Mouse (Mus musculus) intestine, embryonic 16.5 days (tissue): ENCODE data around the gene Cx3cl1. TPM values are rescaled to one million over a fixed set of nuclear protein-coding genes. Genes with fewer than 3 reads are reported as not detected.

Experiments used
- ATAC-seq: fragments of 200-750 bp; cut with Nextera tagmentation; 2 replicates; pipeline ENCODE4 v1.8.0; 2017; ENCODE audit warnings: moderate TSS enrichment, moderate library complexity
- H3K27ac ChIP-seq: fragments of 300-500 bp; sonication (generic); 2 replicates; pipeline ENCODE4 v1.5.1; 2014; ENCODE audit warnings: mild to moderate bottlenecking, low read length
- H3K27me3 ChIP-seq: fragments of 300-500 bp; sonication (generic); replicated peaks from 2 replicates; pipeline ENCODE4 v1.6.1; 2014; ENCODE audit warnings: low read length, control low read depth, mixed read lengths; ENCODE audit not compliant: control insufficient read depth, insufficient read depth
- H3K36me3 ChIP-seq: fragments of 300-500 bp; sonication (generic); 2 replicates; pipeline ENCODE4 v1.6.1; 2014; ENCODE audit warnings: low read length, control low read depth; ENCODE audit not compliant: control insufficient read depth, insufficient read depth
- H3K4me1 ChIP-seq: fragments of 300-500 bp; sonication (generic); 2 replicates; pipeline ENCODE4 v1.6.1; 2014; ENCODE audit warnings: low read length, control low read depth, mixed read lengths; ENCODE audit not compliant: control insufficient read depth, insufficient read depth
- H3K4me2 ChIP-seq: fragments of 300-500 bp; sonication (generic); 2 replicates; pipeline ENCODE4 v1.6.1; 2014; ENCODE audit warnings: low read depth, low read length, control low read depth
- H3K4me3 ChIP-seq: fragments of 300-500 bp; sonication (generic); 2 replicates; pipeline ENCODE4 v1.5.1; 2014; ENCODE audit warnings: mild to moderate bottlenecking, low read length
- H3K9ac ChIP-seq: fragments of 300-500 bp; sonication (generic); 2 replicates; pipeline ENCODE4 v1.6.1; 2014; ENCODE audit warnings: low read depth, low read length
- H3K9me3 ChIP-seq: fragments of 300-500 bp; sonication (generic); 2 replicates; pipeline ENCODE4 v1.6.1; 2016; ENCODE audit warnings: low read length, control low read depth; ENCODE audit not compliant: control insufficient read depth
- WGBS: fragments of 180-500 bp; shearing (Covaris S2); extraction: QIAGEN DNeasy Blood & Tissue Kit; methylation state at CpG from one replicate; pipeline ENCODE4 v1.1.7; 2014; 5-methylcytosine and 5-hydroxymethylcytosine counted together
- polyA plus RNA-seq: library from polyadenylated mRNA; unstranded; fragments of >200 nt; fragmentation: Nextera tagmentation; extraction: Ambion mirVana; gene quantifications from 2 replicates; pipeline ENCODE4 v1.2.1, GENCODE M21; 2015

Cx3cl1 gene
- polyA plus RNA-seq, 1 experiment from 2014 or later: 34.7 TPM

DNA sequence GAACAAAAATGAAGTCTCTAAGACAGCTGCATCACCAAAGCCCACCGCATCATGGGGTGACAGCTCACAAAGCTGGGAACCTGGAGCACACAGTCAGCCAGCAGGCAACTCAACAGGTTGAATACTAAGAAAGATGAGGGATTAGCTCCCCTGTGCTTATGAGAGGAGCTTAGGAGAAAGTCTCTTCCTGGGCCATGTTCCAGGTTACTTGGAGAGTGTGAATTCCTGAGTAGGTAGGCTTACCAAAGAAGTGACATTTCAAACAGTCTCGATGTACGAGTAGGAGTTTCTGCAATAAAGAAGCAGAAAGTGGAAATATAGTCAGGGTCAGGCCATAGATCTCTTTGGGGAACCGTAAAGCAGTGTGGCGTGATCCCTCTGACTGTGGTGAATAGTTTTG lies 27.3 kb upstream of the Cx3cl1 start:
- no peaks in the 10 kb centered on the region for H3K36me3 ChIP-seq
- 83% methylated on average over 5 of the region's 5 CpGs for WGBS
- no peak overlapping the region for H3K4me2 ChIP-seq
- no peaks in the 10 kb centered on the region for H3K9me3 ChIP-seq
- no peak for ATAC-seq
- no peak overlapping the region for H3K9ac ChIP-seq
- no peak overlapping the region for H3K27ac ChIP-seq
- H3K4me3 ChIP-seq: no peak overlapping the region
- H3K4me1 ChIP-seq: no peaks in the 10 kb centered on the region
- H3K27me3 ChIP-seq: no peaks in the 10 kb centered on the region

DNA sequence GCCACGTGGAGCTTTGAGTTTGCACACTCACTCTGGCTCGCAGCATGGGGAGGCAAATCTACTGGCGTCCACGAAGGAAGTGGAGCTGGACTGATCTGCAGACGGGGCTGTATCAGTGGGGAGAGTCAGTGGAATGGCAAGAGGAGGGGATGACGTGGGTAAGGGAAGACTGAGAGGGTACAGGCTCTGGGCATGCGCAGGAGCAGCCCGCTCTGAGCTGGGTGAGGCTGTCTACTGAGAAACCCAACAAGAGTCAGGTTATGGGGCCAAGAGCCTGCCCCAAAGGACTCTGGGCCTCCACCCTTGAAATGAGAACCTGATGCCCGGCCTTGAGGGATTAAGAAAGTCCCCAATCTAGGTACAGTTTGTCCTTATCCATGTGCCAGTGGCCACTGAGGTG lies 26.8 kb upstream of the Cx3cl1 start:
- H3K4me3 ChIP-seq: no peak overlapping the region
- no peak overlapping the region for H3K9ac ChIP-seq
- H3K4me2 ChIP-seq: no peak overlapping the region
- no peaks in the 10 kb centered on the region for H3K27me3 ChIP-seq
- no peaks in the 10 kb centered on the region for H3K36me3 ChIP-seq
- H3K9me3 ChIP-seq: no peaks in the 10 kb centered on the region
- 76% methylated on average over 9 of the region's 9 CpGs for WGBS
- H3K27ac ChIP-seq: no peak overlapping the region
- H3K4me1 ChIP-seq: no peaks in the 10 kb centered on the region
- no peak for ATAC-seq

DNA sequence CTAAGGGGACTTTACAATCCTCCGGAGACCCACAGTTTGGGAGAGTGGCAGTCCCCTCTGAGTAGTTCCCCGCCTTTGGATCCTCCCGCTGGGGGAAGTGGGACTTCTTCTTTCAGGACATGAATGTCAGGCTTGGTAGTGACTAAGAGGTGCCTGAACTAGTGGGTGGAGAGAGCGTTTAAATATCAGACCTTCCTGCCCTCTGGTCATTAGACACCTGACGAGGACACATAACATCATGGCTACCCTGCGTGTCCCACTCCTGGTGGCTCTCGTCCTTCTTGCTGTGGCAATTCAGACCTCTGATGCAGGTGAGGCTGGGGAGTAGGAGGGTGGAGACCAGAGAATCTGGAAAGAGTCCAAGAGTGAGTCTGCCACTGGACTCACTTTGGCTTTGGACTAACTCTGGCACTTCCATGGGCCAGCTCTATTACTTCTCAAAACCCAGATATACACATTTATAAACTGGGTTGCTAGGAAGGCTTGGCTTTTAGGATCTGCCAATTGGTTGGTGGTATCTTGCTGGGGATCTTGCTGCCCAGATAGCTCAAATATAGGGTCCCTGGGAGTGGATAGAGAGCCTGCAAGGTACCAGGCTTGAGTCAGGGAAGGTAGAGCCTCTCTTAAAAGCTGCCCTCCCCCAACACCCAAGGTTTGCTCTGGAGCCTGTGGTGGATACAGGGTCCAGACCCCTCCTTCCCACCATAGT lies 26.2 kb upstream of the Cx3cl1 start, which contains the start of gene Ccl22:
Gene Ccl22 (plus strand): TSS at position 115 of the 709 bp plus-strand sequence.
- Histone ChIP-seq H3K4me2 (no peak within 1 kb of the TSS), H3K9me3 (no peaks in the 10 kb centered on the region), H3K4me1 (no peaks in the 10 kb centered on the region), H3K9ac (no peak within 1 kb of the TSS), H3K27ac (no peak within 1 kb of the TSS), H3K27me3 (no peaks in the 10 kb centered on the region), H3K36me3 (no peaks in the 10 kb centered on the region), H3K4me3 (no peak within 1 kb of the TSS)
- no peak for ATAC-seq
- 90% methylated on average over 7 of the region's 7 CpGs for WGBS

DNA sequence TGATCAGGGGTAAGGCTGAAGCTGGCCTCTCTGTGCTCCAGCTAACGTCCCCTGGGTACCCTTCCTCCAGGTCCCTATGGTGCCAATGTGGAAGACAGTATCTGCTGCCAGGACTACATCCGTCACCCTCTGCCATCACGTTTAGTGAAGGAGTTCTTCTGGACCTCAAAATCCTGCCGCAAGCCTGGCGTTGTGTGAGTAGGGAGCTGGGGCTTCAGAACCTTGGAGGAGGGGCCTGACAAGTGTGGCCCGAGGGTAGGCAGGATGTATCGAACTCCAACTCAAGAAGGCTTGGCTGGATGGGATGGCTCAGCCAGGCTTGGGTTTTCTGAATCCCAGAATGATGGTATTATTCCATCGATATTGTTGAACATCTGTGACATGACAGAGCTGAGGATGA lies 25.0 kb upstream of the Cx3cl1 start:
- Histone ChIP-seq H3K4me2 (no peak overlapping the region), H3K9ac (no peak overlapping the region), H3K27me3 (no peaks in the 10 kb centered on the region), H3K4me3 (no peak overlapping the region), H3K36me3 (no peaks in the 10 kb centered on the region), H3K27ac (no peak overlapping the region), H3K9me3 (no peaks in the 10 kb centered on the region), H3K4me1 (no peaks in the 10 kb centered on the region)
- ATAC-seq: no peak
- 85% methylated on average over 8 of the region's 8 CpGs for WGBS

DNA sequence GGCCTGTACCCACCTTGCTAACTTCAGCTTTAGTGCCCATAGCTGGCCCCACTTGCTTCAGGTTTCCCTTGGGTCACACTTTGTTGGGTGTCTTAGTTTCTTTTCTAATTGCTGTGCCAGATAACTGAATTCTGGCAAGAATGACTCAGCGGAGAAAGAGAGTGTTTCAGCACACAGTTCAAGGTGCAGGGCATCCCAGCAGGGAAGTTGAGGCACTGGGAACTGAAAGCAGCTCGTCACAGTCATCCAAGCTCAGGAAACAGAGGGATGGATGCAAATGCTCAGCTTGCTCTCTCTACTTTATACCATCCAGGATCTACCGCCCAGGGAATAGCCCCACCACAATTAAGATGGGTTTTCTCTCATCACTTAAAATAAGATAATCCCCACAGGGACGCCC lies 23.4 kb upstream of the Cx3cl1 start:
- no peak overlapping the region for H3K4me3 ChIP-seq
- H3K27ac ChIP-seq: no peak overlapping the region
- no peaks in the 10 kb centered on the region for H3K27me3 ChIP-seq
- 69% methylated on average over 4 of the region's 4 CpGs for WGBS
- H3K4me2 ChIP-seq: no peak overlapping the region
- no peaks in the 10 kb centered on the region for H3K4me1 ChIP-seq
- H3K9ac ChIP-seq: no peak overlapping the region
- H3K36me3 ChIP-seq: no peaks in the 10 kb centered on the region
- ATAC-seq: no peak
- H3K9me3 ChIP-seq: no peaks in the 10 kb centered on the region

DNA sequence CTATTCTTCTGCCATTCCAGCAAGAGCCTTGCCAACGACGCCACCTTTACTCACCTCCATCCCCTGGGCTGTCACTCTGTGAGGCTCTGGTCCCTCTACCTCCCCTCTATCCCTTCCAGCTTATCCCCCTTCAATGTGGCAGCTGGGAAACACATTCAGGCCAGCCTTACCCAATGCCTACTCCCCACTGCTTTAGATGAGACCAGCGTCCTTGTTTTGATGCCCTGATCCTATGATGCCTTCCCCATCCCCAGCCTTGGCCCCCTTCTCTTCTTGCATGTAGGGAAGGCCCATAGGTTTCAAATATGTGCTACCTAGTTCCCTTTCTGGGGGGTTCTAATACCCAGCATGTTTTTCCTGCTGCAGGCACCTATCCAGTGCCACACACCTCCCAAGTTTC lies 21.9 kb upstream of the Cx3cl1 start:
- WGBS: 92% methylated on average over 3 of the region's 3 CpGs
- Histone ChIP-seq H3K9me3 (no peaks in the 10 kb centered on the region), H3K9ac (no peak overlapping the region), H3K36me3 (no peaks in the 10 kb centered on the region), H3K4me1 (no peaks in the 10 kb centered on the region; the same call in 1 of the 2 replicates), H3K27ac (no peak overlapping the region), H3K4me2 (no peak overlapping the region), H3K4me3 (no peak overlapping the region), H3K27me3 (no peaks in the 10 kb centered on the region)
- no peak for ATAC-seq

DNA sequence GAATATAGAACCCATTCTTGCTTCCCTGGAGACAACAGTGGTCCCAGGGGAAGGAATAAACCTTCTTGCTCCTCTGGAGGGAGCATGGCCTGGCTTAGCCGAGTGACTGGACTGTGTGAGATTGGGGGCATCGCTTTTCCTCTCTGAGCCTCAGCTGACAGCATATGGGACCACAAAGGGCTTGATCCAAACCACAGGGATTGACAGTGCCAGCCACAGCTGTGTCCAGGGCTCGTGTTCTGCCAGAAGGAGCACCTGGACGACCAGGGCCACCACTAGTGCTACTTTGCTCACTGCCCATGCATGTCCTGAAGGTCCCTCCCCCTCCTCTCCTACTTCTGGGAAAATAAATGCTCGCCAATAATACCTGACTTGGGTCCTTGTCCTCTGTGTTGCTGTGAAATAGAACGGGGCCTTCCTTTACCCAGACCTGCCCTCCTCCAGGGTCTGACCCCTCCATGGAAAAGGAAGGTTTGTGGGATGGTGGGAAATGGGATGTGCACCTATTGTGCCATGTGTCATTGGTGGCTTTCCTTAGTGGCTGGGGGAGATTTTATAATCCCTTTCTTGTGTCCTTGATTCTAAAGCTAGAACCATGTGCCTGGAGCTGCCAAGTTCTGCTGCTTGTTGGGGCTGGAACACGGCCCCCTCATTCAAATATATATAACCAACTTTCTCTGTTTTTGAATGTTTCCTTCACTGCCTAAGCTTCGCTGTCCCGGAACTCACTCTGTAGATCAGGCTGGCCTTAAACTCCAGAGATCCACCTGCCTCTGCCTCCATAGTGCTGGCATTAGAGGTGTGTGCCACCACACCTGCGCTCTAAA lies 20.6 kb upstream of the Cx3cl1 start:
- WGBS: 81% methylated on average over 10 of the region's 10 CpGs
- no peak for ATAC-seq
- Histone ChIP-seq H3K27ac (no peak overlapping the region), H3K4me1 (no peaks in the 10 kb centered on the region; the same call in 1 of the 2 replicates), H3K9me3 (no peaks in the 10 kb centered on the region), H3K4me3 (no peak overlapping the region), H3K4me2 (no peak overlapping the region), H3K36me3 (no peaks in the 10 kb centered on the region), H3K9ac (no peak overlapping the region), H3K27me3 (no peaks in the 10 kb centered on the region)

DNA sequence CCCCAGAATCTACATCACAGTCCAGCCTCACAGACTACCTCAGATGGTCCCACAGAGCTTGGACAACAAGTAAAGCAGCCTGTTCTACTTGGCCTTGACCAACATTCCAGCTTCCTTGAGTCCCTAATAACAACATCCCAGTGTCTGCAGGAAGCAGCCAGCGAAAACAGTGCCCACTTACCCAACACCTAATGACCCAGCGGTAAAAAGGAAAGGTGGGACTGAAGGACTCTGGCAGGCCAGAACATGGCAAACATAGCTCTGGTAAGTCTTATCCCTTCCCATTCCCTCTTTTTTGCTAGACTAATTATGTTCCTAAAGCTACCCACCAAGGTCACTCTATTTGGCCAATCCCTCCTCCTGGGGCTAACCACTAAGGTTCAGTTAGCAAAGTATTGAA lies 17.8 kb upstream of the Cx3cl1 start:
- no peak for ATAC-seq
- WGBS: 81% methylated on average over 2 of the region's 2 CpGs
- no peaks in the 10 kb centered on the region for H3K36me3 ChIP-seq
- no peak overlapping the region for H3K9ac ChIP-seq
- no peak overlapping the region for H3K27ac ChIP-seq
- H3K27me3 ChIP-seq: no peaks in the 10 kb centered on the region
- no peaks in the 10 kb centered on the region; the same call in 1 of the 2 replicates for H3K4me1 ChIP-seq
- no peak overlapping the region for H3K4me2 ChIP-seq
- H3K4me3 ChIP-seq: no peak overlapping the region
- H3K9me3 ChIP-seq: no peaks in the 10 kb centered on the region

DNA sequence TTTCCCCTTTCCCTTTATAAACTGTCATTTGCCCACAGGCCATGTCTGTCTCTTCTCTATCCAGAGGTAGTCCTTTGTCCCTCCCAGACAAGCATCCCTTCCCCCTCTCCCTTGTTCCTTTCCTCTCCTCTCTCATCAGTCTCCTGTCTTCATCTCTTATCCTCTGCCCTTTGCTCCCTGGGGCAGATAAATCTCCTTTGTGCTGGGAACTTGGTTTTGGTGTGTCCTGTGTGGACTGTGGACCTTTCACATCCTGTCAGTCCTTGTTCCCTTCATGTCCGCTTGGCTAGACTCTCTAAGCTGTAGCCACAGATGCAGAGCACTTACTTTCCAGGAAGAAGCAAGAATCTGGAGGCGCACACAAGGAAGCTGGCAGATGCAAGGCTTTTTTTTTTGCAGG lies 17.3 kb upstream of the Cx3cl1 start:
- no peaks in the 10 kb centered on the region for H3K9me3 ChIP-seq
- WGBS: 65% methylated on average over 2 of the region's 2 CpGs
- no peak overlapping the region for H3K27ac ChIP-seq
- no peaks in the 10 kb centered on the region for H3K27me3 ChIP-seq
- H3K4me3 ChIP-seq: no peak overlapping the region
- no peak overlapping the region for H3K9ac ChIP-seq
- ATAC-seq: peak; percentile 90
- no peaks in the 10 kb centered on the region; the same call in 1 of the 2 replicates for H3K4me1 ChIP-seq
- no peaks in the 10 kb centered on the region for H3K36me3 ChIP-seq
- H3K4me2 ChIP-seq: no peak overlapping the region
